Mouse (Mus musculus): ENCODE data around the gene Homer2.

Gene Homer2

DNA sequence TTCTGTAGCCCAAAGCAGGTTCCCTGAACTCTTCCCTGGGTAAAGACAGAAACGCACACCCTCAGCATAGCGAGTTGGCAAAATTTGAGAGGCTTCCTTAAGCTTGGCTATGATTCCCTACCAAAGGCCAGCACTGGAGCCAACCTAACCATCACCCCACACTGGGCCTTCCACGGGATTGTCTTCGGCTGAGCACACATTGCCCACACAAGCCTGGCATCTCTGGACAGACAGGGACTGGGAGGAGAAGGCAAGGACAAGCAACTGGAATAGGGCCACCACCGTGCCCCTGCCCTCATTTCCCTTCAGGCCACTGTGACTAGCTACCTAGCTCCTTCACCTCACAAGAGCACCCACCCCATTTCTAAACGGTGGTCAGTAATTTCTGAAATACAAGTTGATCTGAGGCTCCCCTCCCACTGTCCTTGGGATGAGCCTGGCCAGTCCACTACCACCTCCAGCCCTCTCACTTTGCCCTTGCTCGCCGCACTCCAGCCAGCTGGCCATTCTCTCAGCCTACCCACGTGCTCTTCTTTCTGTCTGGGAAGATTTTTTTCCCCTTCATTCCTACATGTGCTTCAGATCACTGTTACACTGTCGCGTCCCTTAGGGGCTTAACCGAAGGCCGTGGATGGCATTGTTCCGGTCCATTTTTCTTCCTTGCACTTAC lies at the start of gene Homer2:
TSS of gene Homer2 (minus strand) at position 57 of the 670 bp plus-strand sequence.
- in situ Hi-C loops (cut with MboI, MseI), result loop anchor here in 1 of 2 experiments (10.0 kb wide), 1 partner anchor 63 kb away; no protein-coding TSS in a partner anchor

DNA sequence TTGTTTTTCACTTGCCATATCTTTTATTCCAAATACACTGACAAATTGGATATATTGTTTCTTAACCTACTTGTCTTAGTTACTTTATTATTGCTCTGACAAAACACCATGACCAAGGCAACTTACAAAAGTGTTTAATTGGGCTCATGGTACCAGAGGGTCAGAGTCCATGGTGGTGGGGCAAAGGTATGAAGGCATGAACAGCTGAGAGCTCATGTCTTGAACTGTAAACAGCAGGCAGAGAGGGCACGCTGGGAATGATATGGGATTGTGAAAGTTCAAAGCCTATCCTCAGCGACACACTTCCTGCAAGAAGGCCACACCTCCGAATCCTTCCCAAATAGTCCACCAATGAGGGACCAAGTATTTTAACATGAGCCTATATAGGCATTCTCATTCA lies 40.6 kb upstream of the Homer2 start:
- in situ Hi-C loops (cut with MboI, MseI), result loop anchor here in 1 of 2 experiments (5.0 kb wide), 1 partner anchor 196 kb away; no protein-coding TSS in a partner anchor

DNA sequence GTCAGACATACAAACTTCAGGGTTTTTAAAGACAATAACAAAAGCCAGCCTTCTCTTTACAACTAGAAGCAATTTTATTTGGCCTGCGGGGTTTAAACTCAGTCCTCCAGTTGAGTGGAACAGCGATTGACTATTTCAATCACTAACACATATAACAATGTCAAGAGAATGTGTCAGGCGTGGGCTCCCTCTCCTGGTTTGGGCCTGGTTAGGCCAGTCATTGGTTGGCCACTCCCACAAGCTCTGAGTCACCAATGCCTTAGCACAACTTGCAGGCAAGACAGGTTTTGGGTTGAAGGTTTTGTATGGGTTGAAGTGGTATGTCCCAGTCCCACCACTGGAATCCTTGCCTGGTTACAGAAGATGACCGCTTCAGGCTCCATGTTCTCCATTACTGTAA lies 36.8 kb upstream of the Homer2 start:
- in situ Hi-C loops (cut with MboI, MseI), result no loop called here

DNA sequence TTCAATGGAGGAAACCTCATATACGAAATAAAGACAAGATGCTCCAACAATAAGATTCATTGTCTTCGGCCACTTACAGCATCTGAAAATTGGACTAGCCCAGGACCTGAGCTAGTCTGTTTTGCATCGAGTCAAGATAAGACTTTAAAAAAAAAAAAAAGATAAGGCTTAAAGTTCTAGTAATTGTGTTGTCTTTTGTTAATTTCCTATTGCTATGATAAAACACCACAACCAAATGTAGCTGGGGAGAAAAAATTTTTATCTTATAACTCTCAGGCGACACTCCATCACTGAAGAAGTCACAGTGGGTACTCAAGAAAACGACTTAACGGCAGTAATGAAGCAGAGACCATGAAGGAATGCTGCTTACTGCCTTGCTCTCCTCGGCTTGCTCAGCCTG lies 32.7 kb upstream of the Homer2 start:
- in situ Hi-C loops (cut with MboI, MseI), result no loop called here

DNA sequence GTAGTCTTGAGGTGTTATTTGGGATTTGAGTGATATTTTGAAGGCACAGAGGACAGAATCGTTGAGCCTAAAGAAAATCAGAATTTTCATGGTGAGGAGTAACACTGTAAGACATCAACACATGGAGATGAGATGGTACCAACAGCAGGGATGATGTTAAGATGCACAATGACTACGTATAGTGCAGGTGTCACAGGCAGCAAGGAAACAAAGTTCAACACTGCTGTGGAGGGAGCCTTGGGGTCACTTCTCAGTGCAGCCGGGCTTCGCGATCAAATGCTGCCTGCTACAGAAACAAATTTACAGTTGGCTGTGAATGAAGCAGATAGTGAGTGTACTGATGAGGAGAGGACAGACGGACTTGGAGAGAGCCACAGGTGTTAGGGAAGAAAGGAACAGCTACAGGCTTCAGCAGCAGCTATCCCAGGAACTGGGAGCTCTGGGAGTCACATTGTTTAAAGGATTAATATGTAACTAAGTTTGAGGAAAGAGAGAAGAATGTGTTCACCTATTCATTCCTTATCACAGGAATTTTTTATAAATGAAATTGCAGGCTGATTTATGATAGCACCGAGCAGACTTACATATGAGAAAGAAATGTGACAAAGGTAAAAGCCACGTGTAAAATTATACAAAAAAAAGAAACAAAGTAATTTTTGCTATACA lies 31.5 kb upstream of the Homer2 start:
- in situ Hi-C loops (cut with MboI, MseI), result no loop called here

DNA sequence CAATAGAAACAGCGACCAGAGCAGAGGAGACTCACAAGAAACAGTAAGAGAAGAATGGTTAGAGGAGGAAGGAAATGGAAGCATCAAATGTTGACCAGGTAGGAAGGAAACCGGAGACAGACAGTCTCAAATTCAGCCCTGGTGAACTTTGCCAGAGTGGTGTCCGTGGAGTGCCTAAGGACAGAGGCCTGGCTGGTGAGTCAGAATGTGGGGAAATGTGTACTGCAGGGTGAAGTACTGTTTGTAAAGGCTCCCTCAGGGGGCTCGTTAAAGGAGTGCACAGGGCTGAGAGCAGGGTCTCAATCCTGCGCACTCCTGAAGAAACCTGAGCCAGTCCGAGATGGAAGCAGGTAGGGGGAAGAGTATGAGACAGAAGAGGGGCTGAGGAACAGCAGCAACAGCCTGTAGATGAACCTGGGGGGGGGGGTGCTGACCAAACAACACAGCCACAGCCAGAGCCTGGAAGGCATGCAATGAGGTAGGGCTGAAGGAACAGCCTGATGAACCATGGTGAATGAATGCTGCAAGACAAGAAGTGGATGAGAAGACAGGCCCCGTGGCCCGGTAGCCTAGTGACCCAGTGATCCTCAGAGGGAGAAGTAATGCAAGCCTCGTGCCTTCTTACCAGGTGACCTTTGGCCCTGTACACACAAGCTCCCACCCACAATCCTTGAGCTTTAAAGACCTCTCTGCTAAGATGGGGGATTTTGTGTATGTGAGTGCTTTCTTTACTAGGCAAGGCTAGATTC lies 28.1 kb upstream of the Homer2 start:
- in situ Hi-C loops (cut with MboI, MseI), result no loop called here

DNA sequence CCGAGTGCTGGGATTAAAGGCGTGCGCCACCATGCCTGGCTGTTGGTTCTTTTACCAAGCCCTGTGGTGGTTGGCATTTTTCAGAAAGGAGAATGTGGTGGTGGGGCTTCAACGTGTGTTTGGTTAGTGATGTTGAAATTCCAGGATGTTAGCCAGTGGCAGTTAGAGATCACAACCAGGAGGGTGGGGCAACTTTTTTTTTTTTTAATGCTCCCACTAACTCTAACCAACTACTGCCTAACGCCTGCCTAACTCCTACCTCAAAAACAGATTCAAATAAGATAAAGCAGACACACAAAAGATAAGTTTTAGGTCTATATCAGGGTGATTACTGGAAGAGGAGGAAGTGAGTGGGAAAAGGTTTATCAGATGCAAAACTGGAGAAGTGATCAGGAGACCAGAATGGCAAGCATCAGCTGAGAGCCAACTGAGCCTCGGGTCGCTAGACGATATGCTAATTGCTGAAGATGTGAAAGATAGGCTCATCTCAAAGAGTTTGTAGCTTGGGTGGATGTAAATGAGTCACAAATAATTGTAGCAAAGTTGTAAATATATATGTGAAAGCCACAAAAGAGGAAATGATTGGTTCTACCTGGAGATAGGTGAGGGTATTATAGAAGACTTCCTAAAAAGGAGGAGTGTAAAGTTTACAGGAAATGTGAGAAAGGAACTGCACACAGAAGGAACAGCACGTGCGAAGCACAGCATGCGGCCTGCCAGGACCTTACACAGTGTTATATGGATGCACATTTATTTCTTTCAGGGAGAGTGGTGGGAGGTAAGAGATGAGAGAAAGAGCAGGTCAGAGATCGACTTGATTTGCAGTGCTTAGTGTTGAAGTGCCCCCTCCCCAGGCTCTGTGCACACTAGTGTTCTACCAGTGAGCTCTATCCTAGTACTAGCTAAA lies 25.1 kb upstream of the Homer2 start:
- in situ Hi-C loops (cut with MboI, MseI), result no loop called here

DNA sequence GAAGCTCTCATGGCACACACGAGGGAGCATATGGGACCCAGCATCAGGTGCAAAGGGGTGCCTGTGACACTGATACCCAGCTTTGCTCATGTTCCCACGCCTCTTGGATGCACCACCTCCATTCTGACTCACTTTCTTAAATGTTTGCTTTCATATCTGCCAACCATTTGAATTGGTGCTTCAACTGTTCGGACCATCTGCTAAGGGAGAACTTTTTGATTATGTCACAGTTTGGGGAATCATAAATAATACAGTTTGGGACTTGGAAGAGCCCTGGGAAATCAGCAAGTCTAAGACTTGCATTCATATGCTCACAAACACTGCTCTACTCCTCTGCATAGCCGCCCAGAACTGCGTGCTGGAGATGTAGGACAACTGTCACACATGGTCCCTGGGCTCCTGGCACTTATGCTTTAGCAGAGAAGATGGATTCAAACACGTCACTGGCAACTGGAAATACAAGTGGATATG lies 23.9 kb upstream of the Homer2 start:
- in situ Hi-C loops (cut with MboI, MseI), result no loop called here

DNA sequence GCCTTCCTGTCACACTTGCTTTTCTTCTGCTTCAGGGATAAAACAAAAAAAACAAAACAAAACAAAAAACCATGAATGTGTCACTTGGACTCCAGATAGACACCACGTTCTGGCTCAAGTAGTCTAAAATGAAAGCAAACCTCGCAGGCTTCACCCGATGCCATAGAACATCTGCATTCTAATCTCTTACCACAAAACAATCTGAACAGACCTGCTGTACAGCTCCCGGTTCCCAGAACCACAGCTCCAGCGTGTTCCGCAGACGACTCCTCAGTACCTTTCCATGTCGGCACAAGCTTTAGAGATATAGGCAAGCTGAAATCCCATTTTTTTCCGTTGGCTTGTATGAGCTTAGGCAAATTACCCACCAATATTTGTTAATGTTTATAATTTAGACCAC lies 22.5 kb upstream of the Homer2 start:
- in situ Hi-C loops (cut with MboI, MseI), result no loop called here

DNA sequence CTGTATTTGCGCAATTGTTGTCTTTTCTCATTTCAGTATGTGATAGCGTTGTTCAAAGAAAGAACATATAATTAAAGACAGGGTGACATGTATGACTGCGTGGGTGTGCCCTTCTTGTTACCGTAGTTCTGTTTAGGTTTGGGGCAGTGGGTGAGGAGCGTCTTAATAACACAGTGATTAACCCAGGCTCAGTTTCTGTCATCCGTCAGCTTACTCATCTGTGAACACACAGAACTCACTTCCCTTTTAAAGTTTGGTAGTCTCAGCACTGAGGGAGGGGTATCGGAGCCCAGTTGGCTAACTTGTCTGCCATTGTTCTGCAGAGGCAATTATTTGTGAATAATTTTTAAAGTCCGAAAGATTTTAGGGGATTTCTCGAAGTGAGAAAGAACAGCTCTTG lies 20.4 kb upstream of the Homer2 start:
- in situ Hi-C loops (cut with MboI, MseI), result no loop called here

DNA sequence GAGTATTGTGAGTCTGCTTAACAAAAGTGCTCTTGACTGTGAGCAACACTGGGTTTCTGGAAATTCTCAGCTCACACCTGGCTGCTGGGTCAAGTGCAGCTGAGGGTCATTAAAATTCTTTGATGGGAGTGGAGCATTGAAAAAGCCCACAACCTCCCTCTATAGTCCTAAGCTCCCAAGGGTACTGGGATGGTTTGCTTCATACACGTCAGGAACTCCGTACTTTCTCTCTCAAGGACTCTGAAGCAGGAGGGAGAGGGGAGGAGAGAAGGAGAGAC lies 19.3 kb upstream of the Homer2 start:
- in situ Hi-C loops (cut with MboI, MseI), result no loop called here

DNA sequence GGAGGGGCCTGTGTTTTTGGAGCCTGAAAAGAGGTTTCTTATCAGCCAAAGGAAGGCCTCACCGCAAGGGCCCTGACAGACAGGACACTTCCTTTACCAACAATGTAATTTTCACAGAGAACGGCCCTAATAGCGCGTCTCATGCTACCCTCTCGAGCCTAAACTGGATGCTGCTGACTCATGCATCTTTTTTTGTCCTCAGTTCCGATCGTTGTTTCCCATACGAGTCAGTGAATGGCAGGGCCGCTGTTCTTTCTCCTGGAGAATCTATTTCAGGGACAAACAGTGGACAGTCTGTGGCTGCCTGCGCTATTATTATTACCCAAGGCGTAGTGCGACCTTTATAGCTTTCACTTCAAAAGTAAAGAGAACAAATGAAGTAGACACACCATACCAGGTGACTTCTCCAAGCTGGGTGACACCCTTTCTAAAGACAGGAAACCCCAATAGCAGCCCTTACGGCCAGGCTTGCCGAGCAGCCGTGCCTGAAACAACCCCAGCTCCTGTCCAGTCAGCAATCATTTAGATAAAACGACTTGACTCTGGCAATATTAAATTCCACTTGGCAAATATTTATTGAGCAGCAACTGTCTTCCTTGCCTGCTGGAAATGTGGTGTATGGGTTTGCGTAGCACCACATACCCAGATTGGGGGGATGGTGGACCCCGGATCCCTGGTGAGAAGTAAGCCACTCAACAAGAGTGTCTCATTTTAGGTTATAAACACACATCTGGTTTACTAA lies 18.8 kb upstream of the Homer2 start:
- in situ Hi-C loops (cut with MboI, MseI), result no loop called here

DNA sequence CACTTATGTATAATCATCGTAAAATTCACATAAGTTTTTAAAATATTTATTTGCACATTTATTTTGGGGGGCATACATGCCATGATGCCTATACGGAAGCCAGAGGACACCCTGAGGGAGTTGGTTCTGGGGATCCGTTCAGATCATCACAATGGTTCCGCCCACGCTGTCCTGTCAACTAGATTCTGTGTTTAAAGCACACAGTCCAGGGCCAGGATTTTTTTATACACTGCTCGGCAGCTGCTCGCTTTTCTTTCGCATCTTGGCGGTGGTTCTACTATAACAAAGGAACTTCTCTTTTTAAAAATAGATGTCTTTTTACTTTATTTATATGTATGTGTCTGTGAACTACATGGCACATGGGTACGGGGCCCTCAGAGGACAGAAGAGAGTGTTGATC lies 16.5 kb upstream of the Homer2 start:
- in situ Hi-C loops (cut with MboI, MseI), result no loop called here

DNA sequence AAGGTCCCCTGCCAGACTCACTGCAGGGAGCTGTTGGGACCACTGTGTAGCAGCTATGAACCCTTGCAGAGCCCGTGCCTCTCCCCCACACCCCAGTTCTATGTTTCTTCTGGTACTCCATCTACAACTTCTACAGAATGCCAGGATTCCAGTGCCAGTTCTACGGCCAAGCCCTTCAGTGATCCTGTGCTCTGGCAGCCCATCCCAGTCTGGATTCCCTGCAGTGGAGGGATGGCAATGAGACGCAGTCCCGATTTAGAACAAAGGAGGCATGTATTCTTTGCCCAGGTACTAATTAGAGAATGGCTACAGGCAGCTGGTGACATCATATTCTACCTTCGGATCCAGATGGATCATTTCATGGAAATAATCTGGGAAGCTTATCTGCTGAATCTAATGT lies 13.9 kb upstream of the Homer2 start:
- in situ Hi-C loops (cut with MboI, MseI), result no loop called here

DNA sequence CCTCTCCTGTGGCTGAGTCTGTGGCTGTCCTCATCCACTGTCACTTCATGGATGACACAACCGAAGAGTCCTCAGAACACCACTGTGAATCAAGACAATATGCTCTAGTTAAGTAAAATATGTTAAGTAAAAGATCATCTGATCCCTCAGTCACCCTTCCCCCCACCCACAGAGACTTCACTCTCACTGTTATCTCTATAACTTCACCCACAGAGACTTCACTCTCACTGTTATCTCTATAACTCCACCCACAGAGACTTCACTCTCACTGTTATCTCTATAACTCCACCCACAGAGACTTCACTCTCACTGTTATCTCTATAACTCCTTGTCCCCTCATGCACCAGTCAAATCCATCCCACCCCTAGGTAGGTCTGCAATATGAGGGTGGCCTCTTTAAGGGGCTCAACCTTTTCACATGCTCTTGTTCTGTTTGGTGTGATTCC lies 11.9 kb upstream of the Homer2 start:
- in situ Hi-C loops (cut with MboI, MseI), result no loop called here

DNA sequence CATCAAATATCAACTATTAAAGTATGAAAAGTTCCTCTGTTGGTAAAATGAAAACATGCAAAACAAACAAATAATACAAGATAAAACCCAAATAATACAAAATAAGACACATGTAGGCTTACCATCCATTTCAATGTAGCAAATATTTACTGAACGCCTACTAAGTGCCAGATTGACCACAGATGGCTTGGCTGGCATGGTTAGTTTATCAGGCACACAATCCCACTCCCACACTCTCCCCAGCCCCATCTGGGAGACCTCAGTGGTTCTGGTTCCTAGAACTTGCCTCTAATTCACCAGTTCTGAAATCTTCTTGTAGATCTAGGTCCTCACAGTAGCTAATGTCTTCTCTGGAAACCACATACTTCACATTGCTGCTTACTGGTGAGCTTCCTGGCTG lies 11.3 kb upstream of the Homer2 start:
- in situ Hi-C loops (cut with MboI, MseI), result no loop called here

DNA sequence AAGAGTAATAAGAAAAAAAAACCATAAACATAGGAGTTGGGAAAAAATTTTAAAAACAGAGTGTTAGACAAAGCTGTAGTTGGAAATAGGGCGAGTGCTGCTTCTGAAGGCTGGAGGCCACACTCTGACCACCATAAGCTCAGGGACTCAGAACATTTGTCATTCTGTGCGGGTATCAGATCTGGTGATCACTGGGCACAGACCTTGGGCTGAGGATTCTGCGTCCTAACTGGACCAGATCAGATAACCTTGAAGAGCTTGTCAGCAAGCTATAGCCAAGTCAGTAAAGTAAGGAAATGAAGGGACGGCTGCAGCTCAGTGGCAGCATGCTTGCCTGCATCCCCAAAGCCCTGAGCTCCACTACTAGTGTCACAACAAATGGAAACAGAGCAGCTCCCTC lies 2.8 kb upstream of the Homer2 start:
- in situ Hi-C loops (cut with MboI, MseI), result no loop called here

DNA sequence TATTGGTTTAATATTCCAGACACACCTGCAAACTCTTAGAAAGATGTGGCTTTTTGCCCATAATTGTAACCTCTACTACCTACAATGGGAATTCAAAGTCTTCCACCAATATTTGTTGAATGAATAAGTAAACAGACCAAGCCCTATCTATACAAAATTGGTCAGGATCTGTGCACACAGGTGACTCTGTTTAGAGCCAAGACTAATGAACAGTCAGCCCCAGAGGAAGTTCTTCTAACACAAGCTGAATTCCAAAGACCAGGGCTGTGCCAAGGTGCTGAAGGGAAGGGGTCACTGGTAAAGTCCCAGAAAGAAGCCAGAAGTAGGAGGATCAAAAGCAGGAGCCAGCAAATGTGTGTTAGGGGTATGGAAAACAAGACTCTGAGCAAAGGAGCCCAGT lies 838 bp upstream of the Homer2 start:
- in situ Hi-C loops (cut with MboI, MseI), result loop anchor here in 1 of 2 experiments (10.0 kb wide), 1 partner anchor 63 kb away; no protein-coding TSS in a partner anchor

DNA sequence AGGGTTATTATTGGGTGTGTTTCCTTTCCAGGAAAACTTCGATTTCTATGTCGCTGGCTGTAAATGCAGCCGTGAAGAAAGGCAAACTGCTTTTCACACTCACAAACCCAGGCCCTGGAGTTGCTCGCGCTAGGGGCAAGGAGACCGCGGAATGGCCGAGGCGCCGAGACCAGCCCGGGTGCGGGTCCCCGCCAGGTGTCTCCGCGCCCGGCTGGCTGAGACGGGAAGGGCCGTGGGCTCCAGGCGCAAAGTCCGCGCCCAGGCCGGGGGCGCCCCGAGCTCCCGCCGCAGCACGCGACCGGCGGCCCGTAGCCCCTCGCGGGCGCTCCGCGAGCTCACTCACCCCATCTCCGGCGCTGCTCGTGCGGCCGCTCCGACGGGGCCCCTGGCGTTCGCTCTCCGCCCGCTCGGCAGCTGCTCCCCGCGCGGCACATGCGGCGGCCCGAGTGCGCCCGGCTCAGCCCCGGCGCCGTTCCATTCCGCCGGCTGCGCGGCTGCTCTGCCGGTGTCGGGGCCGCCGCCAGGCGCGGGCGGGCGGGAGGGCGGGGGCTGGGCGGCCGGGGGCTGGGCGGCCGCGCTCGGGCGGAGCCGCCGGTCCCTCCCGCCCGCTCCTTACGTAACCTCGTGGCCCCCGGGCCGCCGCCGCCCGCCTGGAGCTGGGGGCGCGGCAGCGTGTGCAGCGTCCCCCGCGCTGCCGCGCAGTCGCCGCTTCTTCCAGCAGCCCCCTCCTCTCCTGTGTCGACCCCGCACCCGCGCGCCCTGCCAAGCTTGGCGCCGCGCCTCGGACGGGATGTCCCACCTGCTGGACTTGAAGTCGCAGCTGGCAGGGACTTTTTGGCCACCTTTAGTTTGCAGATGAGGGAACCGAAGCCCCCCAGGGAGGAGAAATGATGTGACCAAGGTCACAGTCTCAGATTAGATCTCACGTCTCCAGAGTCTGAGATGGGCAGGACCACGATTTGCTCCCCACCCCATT lies 623 bp downstream of the Homer2 start:
- in situ Hi-C loops (cut with MboI, MseI), result loop anchor here in 1 of 2 experiments (10.0 kb wide), 1 partner anchor 62 kb away; no protein-coding TSS in a partner anchor

All from T-helper 17 cell (primary cell).